Mouse (Mus musculus): ENCODE measurements around the gene Slc9b1.

GRCm38 (mm10) chr3:135438913-135439531, 91.2 kb downstream of the Slc9b1 start:
- no peak for TF ChIP-seq CTCF (IDR thresholded peaks at IDR 0.05; ENCODE audit: extremely low read depth, insufficient read depth, insufficient read length, insufficient replicate concordance)
- TF ChIP-seq POLR2A (IDR thresholded peaks at IDR 0.05; ENCODE audit: low read depth, low read length) = peak; percentile 9
